Mouse (Mus musculus): ENCODE data around the gene Pip4p1. TPM values are rescaled to one million over a fixed set of nuclear protein-coding genes. Genes with fewer than 3 reads are reported as not detected.

Pip4p1 gene
- polyA plus RNA-seq, 1 experiment from 2014 or later: 68.3 TPM

Other genes with a start within 250 kb of the Pip4p1 start
- gene Olfr747, start 237.7 kb downstream of the Pip4p1 start, polyA plus RNA-seq (2016; fragmentation: Nextera tagmentation; extraction: Ambion mirVana): not detected in 2 replicates
- not detected in 2 replicates for gene Olfr748, start 223.5 kb downstream of the Pip4p1 start, polyA plus RNA-seq (2016; fragmentation: Nextera tagmentation; extraction: Ambion mirVana)
- gene Olfr749, start 185.8 kb downstream of the Pip4p1 start, polyA plus RNA-seq (2016; fragmentation: Nextera tagmentation; extraction: Ambion mirVana): not detected in 2 replicates
- gene Ttc5, start 145.3 kb downstream of the Pip4p1 start, polyA plus RNA-seq (2016; fragmentation: Nextera tagmentation; extraction: Ambion mirVana): 108 and 121 TPM in 2 replicates
- not detected in 2 replicates for gene Ccnb1ip1, start 123.1 kb downstream of the Pip4p1 start, polyA plus RNA-seq (2016; fragmentation: Nextera tagmentation; extraction: Ambion mirVana)
- gene Parp2, start 123.0 kb downstream of the Pip4p1 start, polyA plus RNA-seq (2016; fragmentation: Nextera tagmentation; extraction: Ambion mirVana): 52.1 and 55.8 TPM in 2 replicates
- 3.7 and 5.1 TPM in 2 replicates for gene Tep1, start 60.3 kb downstream of the Pip4p1 start, polyA plus RNA-seq (2016; fragmentation: Nextera tagmentation; extraction: Ambion mirVana)
- 0.35 and 0.60 TPM in 2 replicates for gene Klhl33, start 33.3 kb downstream of the Pip4p1 start, polyA plus RNA-seq (2016; fragmentation: Nextera tagmentation; extraction: Ambion mirVana)
- 141 and 147 TPM in 2 replicates for gene Osgep, start 6.0 kb downstream of the Pip4p1 start, polyA plus RNA-seq (2016; fragmentation: Nextera tagmentation; extraction: Ambion mirVana)
- 321 and 333 TPM in 2 replicates for gene Apex1, start 5.9 kb downstream of the Pip4p1 start, polyA plus RNA-seq (2016; fragmentation: Nextera tagmentation; extraction: Ambion mirVana)
- gene Pnp, start 226 bp upstream of the Pip4p1 start, polyA plus RNA-seq (2016; fragmentation: Nextera tagmentation; extraction: Ambion mirVana): 50.0 and 50.1 TPM in 2 replicates
- gene Gm49342, start 13.7 kb upstream of the Pip4p1 start, polyA plus RNA-seq (2016; fragmentation: Nextera tagmentation; extraction: Ambion mirVana): not detected in 2 replicates
- 0.46 and 0.52 TPM in 2 replicates for gene Pnp2, start 25.1 kb upstream of the Pip4p1 start, polyA plus RNA-seq (2016; fragmentation: Nextera tagmentation; extraction: Ambion mirVana)
- not detected in 2 replicates for gene Rnase10, start 76.9 kb upstream of the Pip4p1 start, polyA plus RNA-seq (2016; fragmentation: Nextera tagmentation; extraction: Ambion mirVana)
- gene Rnase9, start 111.0 kb upstream of the Pip4p1 start, polyA plus RNA-seq (2016; fragmentation: Nextera tagmentation; extraction: Ambion mirVana): not detected in 2 replicates
- not detected in 2 replicates for gene Rnase11, start 119.3 kb upstream of the Pip4p1 start, polyA plus RNA-seq (2016; fragmentation: Nextera tagmentation; extraction: Ambion mirVana)
- gene Rnase12, start 126.8 kb upstream of the Pip4p1 start, polyA plus RNA-seq (2016; fragmentation: Nextera tagmentation; extraction: Ambion mirVana): not detected in 2 replicates
- 0.03 TPM in 1 of 2 replicates, not detected in the other for gene Olfr750, start 143.6 kb upstream of the Pip4p1 start, polyA plus RNA-seq (2016; fragmentation: Nextera tagmentation; extraction: Ambion mirVana)
- 12.0 and 14.2 TPM in 2 replicates for gene Rnase4, start 160.2 kb upstream of the Pip4p1 start, polyA plus RNA-seq (2016; fragmentation: Nextera tagmentation; extraction: Ambion mirVana)
- 1.9 and 3.2 TPM in 2 replicates for gene Ang, start 160.3 kb upstream of the Pip4p1 start, polyA plus RNA-seq (2016; fragmentation: Nextera tagmentation; extraction: Ambion mirVana)
- gene Eddm3b, start 183.6 kb upstream of the Pip4p1 start, polyA plus RNA-seq (2016; fragmentation: Nextera tagmentation; extraction: Ambion mirVana): not detected in 2 replicates
- gene Rnase6, start 193.1 kb upstream of the Pip4p1 start, polyA plus RNA-seq (2016; fragmentation: Nextera tagmentation; extraction: Ambion mirVana): 0.43 and 0.50 TPM in 2 replicates
- gene Rnase1, start 215.9 kb upstream of the Pip4p1 start, polyA plus RNA-seq (2016; fragmentation: Nextera tagmentation; extraction: Ambion mirVana): not detected in 2 replicates
- not detected in 2 replicates for gene Rnase2b, start 231.4 kb upstream of the Pip4p1 start, polyA plus RNA-seq (2016; fragmentation: Nextera tagmentation; extraction: Ambion mirVana)

Measured in midbrain, embryonic 12.5 days (tissue).